Mouse (Mus musculus) forebrain, embryonic 11.5 days (tissue): ENCODE data around the gene Hoxb2. TPM values are rescaled to one million over a fixed set of nuclear protein-coding genes. Genes with fewer than 3 reads are reported as not detected.

Experiments used
- ATAC-seq: fragments of 200-750 bp; cut with Nextera tagmentation; replicated peaks from 2 replicates; pipeline ENCODE4 v1.8.0; 2017; ENCODE audit warnings: moderate TSS enrichment; ENCODE audit not compliant: low FRiP score
- DNase-seq: peaks from one replicate; pipeline ENCODE4 v3.0.0-alpha.2; 2017; ENCODE audit warnings: low spot score
- H3K27ac ChIP-seq: fragments of 300-500 bp; sonication (generic); 2 replicates; pipeline ENCODE4 v1.5.1; 2014; ENCODE audit warnings: low read depth, low read length
- H3K27me3 ChIP-seq: fragments of 300-500 bp; sonication (generic); 2 replicates; pipeline ENCODE4 v1.6.1; 2014; ENCODE audit warnings: mild to moderate bottlenecking, low read length, mixed read lengths; ENCODE audit not compliant: control insufficient read depth, insufficient read depth
- H3K36me3 ChIP-seq: fragments of 300-500 bp; sonication (generic); 2 replicates; pipeline ENCODE4 v1.6.1; 2014; ENCODE audit warnings: mild to moderate bottlenecking, low read length, moderate library complexity, mixed read lengths; ENCODE audit not compliant: control insufficient read depth, insufficient read depth
- H3K4me1 ChIP-seq: fragments of 300-500 bp; sonication (generic); replicated peaks from 2 replicates; pipeline ENCODE4 v1.6.1; 2014; ENCODE audit warnings: low read length, mixed read lengths; ENCODE audit not compliant: control insufficient read depth, insufficient read depth
- H3K4me2 ChIP-seq: fragments of 300-500 bp; sonication (generic); 2 replicates; pipeline ENCODE4 v1.6.1; 2014; ENCODE audit warnings: low read depth, mild to moderate bottlenecking, low read length, moderate library complexity, mixed read lengths; ENCODE audit not compliant: severe bottlenecking
- H3K4me3 ChIP-seq: fragments of 300-500 bp; sonication (generic); 2 replicates; pipeline ENCODE4 v1.5.1; 2014; ENCODE audit warnings: low read depth, low read length
- H3K9ac ChIP-seq: fragments of 300-500 bp; sonication (generic); 2 replicates; pipeline ENCODE4 v1.6.1; 2014; ENCODE audit warnings: low read length
- H3K9me3 ChIP-seq: fragments of 300-500 bp; sonication (generic); 2 replicates; pipeline ENCODE4 v1.6.1; 2016; ENCODE audit warnings: low read length, mixed read lengths; ENCODE audit not compliant: control insufficient read depth
- WGBS: fragments of 180-500 bp; shearing (Covaris S2); extraction: QIAGEN DNeasy Blood & Tissue Kit; methylation state at CpG from one replicate; pipeline ENCODE4 v1.1.7; 2014; 5-methylcytosine and 5-hydroxymethylcytosine counted together
- polyA plus RNA-seq: library from polyadenylated mRNA; unstranded; fragments of >200 nt; fragmentation: Nextera tagmentation; extraction: Ambion mirVana; gene quantifications from 2 replicates; pipeline ENCODE4 v1.2.1, GENCODE M21; 2014

Hoxb2 gene
- polyA plus RNA-seq, 1 experiment from 2014 or later = not detected

DNA sequence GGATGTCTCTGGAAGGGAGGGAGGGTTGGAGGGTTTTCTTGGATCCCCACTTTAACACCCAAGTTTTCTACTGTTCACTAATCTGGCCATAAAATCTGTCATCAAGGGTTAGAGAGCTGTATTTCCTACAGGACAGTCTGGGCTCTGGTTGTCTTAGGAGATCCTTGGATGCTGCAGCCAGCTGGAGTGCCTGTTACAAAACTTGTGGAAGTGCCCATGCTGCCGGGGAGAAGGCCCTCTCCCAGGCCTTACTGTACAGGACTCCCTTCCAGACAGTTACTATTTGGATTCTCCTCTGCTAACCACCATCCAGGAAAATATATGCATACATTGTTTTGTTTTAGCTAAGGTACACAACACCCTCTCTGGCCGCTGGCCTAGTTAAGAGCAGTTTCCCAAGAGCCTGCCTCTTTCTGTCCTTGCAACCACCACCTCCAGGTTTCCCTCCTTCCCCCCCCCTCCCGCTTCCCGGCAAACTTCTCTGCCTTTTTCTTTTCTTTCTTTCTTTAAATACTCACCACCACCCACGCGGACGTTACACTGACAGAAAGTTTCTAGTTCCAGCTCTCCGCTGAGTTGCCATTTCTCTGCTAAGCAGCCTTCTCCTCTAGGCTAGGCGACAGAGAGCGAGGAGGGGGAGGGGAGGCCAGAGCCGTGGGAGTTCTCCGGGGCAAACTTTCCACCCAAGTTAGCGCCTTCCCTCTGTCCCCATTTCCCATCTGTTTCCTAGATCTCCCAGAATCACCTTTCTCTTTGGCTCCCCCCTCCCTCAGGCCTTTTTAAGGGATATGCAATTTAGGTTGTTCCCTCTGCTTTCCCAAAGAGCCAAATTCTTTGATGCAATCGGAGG lies 609 bp upstream of the Hoxb2 start:
- Histone ChIP-seq H3K4me2 (no peak overlapping the region), H3K36me3 (no peaks in the 10 kb centered on the region), H3K4me3 (no peak overlapping the region), H3K9me3 (no peaks in the 10 kb centered on the region), H3K27ac (no peak overlapping the region), H3K27me3 (peaks cover 95% of the 10 kb centered on the region), H3K9ac (no peak overlapping the region), H3K4me1 (peaks cover 7% of the 10 kb centered on the region; the same call in 1 of the 2 replicates)
- DNase-seq = no peak
- ATAC-seq = no peak
- under 1% methylated on average over 14 of the region's 14 CpGs for WGBS

DNA sequence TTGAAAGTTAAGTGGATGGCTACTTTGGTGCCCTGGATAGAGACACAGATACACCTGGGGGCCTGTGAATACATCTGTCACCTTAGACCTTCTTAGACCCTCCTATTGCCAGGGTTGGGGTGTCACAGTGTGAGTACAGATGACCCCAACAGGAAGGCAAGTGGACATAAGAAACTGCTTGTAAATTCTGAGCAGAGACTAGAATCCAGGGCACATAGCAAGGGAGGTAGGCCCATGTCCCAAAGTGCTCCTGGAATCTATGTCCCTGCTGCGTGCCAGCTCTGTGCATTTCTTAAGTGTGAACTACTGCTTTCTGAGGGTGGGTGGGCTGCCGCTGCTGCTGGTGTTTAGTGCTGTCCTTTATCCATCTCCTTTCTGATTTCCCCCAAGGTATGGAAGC lies 466 bp downstream of the Hoxb2 start:
- no peaks in the 10 kb centered on the region for H3K36me3 ChIP-seq
- H3K9ac ChIP-seq = no peak overlapping the region
- DNase-seq (no peak), ATAC-seq (no peak)
- H3K4me2 ChIP-seq = no peak overlapping the region
- H3K9me3 ChIP-seq = no peaks in the 10 kb centered on the region
- 0% methylated on average over 2 of the region's 2 CpGs for WGBS
- H3K4me1 ChIP-seq = peaks cover 7% of the 10 kb centered on the region; the same call in 1 of the 2 replicates
- H3K27me3 ChIP-seq = peaks cover 92% of the 10 kb centered on the region
- H3K4me3 ChIP-seq = no peak overlapping the region
- no peak overlapping the region for H3K27ac ChIP-seq

DNA sequence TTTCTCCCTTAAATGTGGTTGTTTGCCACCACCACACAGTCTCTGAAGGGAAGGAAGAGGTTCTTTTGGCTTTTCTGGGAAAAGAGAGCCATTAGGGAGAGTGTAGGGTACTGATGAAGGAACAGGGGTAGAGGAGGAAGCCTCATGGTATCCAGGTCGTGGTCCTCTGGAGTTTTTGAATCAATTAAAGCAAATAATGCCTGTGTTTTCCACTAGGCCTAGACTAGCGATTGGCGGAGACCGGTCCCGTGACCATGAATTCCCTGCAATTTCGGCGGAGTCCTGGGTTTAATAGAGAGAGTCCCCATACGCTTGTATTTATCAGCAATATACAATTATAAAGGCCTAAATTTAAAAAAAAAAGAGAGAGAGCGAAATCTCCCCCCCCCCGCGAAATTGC lies 987 bp downstream of the Hoxb2 start:
- Histone ChIP-seq H3K4me3 (no peak overlapping the region), H3K4me1 (peaks cover 7% of the 10 kb centered on the region; the same call in 1 of the 2 replicates), H3K4me2 (no peak overlapping the region), H3K9ac (no peak overlapping the region), H3K36me3 (no peaks in the 10 kb centered on the region), H3K27me3 (peaks cover 92% of the 10 kb centered on the region), H3K27ac (no peak overlapping the region), H3K9me3 (no peaks in the 10 kb centered on the region)
- DNase-seq (no peak), ATAC-seq (no peak)
- 1% methylated on average over 11 of the region's 11 CpGs for WGBS

DNA sequence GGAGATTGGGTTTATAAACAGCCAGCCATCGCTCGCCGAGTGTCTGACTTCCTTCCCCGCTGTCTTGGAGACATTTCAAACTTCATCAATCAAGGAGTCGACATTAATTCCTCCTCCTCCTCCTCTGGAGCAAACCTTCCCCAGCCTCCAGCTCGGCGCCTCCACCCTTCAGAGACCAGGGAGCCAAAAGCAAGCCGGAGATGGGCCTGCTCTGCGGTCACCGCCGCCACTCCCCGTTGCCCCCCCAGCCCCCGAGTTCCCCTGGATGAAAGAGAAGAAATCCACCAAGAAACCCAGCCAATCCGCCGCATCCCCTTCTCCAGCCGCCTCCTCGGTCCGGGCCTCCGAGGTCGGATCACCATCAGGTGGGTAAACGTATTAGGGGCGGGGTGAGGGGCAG lies 1.5 kb downstream of the Hoxb2 start:
- Histone ChIP-seq H3K36me3 (no peaks in the 10 kb centered on the region), H3K4me3 (no peak overlapping the region), H3K4me2 (no peak overlapping the region), H3K9ac (no peak overlapping the region), H3K9me3 (no peaks in the 10 kb centered on the region), H3K27me3 (peaks cover 92% of the 10 kb centered on the region), H3K27ac (no peak overlapping the region), H3K4me1 (peaks cover 7% of the 10 kb centered on the region; the same call in 1 of the 2 replicates)
- DNase-seq = no peak
- no peak for ATAC-seq
- WGBS = 1% methylated on average over 22 of the region's 22 CpGs

DNA sequence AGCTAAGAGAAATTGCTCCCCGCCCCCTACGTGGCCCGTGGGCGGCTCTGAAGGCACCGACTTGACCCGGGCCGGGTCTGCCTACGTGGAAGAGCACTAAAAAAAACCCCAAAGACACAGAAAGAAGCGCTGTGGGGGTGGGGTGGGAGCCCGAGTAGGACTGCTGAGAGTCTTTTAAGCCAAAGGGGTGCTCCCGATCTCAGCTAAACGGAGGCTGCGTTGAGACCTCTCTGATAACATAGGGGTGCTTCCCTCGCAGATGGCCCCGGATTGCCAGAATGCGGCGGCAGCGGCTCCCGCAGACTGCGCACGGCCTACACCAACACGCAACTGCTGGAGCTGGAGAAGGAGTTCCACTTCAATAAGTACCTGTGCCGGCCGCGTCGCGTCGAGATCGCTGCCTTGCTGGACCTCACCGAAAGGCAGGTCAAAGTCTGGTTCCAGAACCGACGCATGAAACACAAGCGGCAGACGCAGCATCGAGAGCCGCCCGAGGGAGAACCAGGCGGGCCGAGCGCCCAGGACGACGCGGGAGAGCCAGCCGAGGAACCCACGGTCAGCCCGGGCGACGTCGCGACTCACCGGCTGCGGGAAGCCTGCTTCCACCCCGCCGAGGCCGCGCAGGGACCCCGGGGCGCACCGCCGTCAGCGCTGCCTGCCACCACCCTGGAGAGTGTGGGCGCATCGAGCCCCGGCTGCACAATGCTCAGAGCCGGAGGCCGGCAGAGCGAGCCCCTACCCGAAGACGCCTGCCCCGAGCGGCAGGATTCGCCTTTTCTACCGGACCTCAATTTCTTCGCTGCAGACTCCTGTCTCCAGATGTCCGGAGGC lies 2.6 kb downstream of the Hoxb2 start:
- Histone ChIP-seq H3K4me2 (no peak overlapping the region), H3K4me1 (peaks cover 7% of the 10 kb centered on the region; the same call in 1 of the 2 replicates), H3K27me3 (peaks cover 95% of the 10 kb centered on the region), H3K9me3 (no peaks in the 10 kb centered on the region), H3K9ac (no peak overlapping the region), H3K27ac (no peak overlapping the region), H3K4me3 (0 out of 2 replicates have a peak overlapping the region, but pooled peaks have one; percentile 7), H3K36me3 (no peaks in the 10 kb centered on the region)
- peak; percentile 76 for DNase-seq
- no peak for ATAC-seq
- under 1% methylated on average over 75 of the region's 75 CpGs for WGBS

DNA sequence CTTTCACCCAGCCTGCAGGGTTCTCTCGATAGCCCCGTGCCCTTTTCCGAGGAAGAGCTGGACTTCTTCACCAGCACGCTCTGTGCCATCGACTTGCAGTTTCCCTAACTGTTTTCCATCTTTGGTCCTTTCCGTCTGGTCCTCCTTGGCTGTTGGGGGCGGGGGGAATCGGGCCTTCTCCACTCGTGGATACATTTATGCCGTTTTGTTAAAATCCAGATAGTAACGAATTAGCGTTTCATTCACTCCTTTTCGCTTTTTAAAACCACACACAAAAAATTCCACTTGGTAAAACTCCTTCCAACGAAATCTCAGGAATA lies 3.2 kb downstream of the Hoxb2 start:
- WGBS = under 1% methylated on average over 14 of the region's 14 CpGs
- Histone ChIP-seq H3K4me2 (no peak overlapping the region), H3K27ac (no peak overlapping the region), H3K27me3 (peaks cover 94% of the 10 kb centered on the region), H3K9ac (no peak overlapping the region), H3K9me3 (no peaks in the 10 kb centered on the region), H3K36me3 (no peaks in the 10 kb centered on the region), H3K4me3 (no peak overlapping the region), H3K4me1 (peaks cover 7% of the 10 kb centered on the region; the same call in 1 of the 2 replicates)
- DNase-seq (no peak), ATAC-seq (no peak)

DNA sequence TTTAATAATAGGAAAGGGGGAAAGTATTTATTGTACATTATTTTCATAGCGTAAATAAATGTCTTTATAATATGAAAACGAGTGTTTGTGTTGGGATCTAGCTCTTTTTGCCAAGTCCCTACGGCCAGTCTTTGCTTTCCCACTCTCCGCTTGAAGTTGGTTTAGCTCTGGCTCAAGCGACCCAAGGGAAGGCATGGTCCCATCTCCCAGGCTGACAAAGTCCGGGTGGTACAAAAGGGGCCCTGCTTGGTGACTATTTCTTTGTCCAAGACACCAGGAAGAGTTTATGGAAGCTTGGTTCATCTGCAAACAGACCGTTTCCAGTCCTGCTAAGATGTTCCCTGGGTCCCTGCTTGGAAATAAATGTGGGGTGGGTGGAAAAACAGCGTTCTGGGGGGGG lies 3.6 kb downstream of the Hoxb2 start:
- peak; percentile 64 for DNase-seq
- H3K4me3 ChIP-seq = no peak overlapping the region
- H3K27me3 ChIP-seq = peaks cover 93% of the 10 kb centered on the region
- no peaks in the 10 kb centered on the region for H3K9me3 ChIP-seq
- H3K9ac ChIP-seq = no peak overlapping the region
- no peak overlapping the region for H3K27ac ChIP-seq
- H3K36me3 ChIP-seq = no peaks in the 10 kb centered on the region
- peak overlapping the region; percentile 44 for H3K4me2 ChIP-seq
- ATAC-seq = no peak
- WGBS = 3% methylated on average over 8 of the region's 8 CpGs
- peaks cover 7% of the 10 kb centered on the region; the same call in 1 of the 2 replicates for H3K4me1 ChIP-seq

DNA sequence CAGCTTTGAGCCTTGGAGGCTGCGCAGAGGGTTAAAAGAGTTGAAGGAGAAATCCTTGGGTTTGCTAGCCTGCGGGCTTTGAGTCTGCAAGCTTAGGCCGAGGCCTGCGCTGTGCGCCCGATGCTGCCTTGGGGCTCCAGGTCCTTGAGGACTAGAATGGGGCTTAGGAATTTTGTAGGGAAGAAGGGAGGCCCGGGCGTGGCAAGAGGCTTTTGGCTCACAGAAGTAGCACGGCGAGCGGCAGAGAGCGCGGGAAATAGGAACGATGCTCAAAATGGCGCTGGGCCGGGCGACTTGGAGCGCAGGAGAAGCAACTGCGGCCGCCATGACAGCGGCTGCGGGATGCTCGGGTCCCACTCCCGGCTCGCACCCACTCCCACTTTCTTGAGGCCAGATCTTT lies 4.1 kb downstream of the Hoxb2 start:
- no peak overlapping the region; the same call in 1 of the 2 replicates for H3K9ac ChIP-seq
- H3K36me3 ChIP-seq = no peaks in the 10 kb centered on the region
- H3K4me2 ChIP-seq = peak overlapping the region; percentile 44
- no peak for ATAC-seq
- DNase-seq = peak; percentile 80
- H3K9me3 ChIP-seq = no peaks in the 10 kb centered on the region
- H3K27ac ChIP-seq = no peak overlapping the region
- under 1% methylated on average over 25 of the region's 25 CpGs for WGBS
- H3K4me1 ChIP-seq = peaks cover 7% of the 10 kb centered on the region; the same call in 1 of the 2 replicates
- peak overlapping the region; percentile 11; the same call in 1 of the 2 replicates for H3K4me3 ChIP-seq
- H3K27me3 ChIP-seq = peaks cover 88% of the 10 kb centered on the region
